Mouse (Mus musculus): Measurements from ENCODE around the gene Gm20388. TPM values are rescaled to one million over a fixed set of nuclear protein-coding genes. Genes with fewer than 3 reads are reported as not detected.

The Gm20388 gene
- total RNA-seq, 2 experiments from 2014 or later, result 4.4 to 7.8 TPM

DNA sequence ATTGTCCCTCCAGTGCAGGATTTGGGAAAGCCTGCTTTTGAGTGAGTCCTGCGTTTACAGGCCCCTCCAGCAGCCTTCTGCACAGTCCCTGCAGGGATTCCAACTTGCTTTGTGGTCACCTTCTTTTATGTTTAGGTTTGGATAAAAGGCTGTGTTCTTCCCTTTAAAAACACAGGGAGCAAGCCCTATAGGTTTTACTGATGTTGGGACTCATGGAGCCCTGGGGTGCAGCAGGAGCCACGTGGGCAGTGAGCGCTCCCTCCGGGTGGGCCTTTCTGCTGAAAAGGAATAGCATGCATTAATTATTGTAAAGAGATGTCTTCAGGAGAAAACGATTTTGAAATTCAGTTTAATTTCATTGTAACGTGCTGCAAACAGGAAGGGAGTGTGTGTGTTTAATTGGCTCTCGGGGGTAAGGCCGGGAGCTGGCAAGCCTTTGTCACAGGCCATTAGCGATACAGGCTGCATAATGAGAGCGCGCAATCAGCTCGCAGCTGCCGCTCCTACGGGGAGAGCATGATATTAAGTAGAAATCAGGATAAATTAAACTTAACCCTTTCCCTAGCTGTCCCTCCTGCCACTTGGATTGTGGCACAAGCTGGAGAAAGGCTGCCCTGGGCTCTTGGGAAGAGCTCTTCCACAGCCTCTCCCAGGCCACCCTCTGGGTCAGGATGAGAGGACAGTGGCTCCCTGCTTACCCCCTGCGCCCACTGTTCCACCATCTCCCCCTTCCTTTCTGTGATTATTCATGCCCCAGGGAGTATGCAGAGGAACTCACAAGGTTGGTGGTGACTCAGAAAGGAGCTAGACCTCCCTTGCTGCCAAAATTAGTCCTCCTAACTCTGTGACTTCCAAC lies 2893.5 kb downstream of the Gm20388 start:
- DNase-seq (ENCODE audit: low spot score in 2 of 2), result no peak

DNA sequence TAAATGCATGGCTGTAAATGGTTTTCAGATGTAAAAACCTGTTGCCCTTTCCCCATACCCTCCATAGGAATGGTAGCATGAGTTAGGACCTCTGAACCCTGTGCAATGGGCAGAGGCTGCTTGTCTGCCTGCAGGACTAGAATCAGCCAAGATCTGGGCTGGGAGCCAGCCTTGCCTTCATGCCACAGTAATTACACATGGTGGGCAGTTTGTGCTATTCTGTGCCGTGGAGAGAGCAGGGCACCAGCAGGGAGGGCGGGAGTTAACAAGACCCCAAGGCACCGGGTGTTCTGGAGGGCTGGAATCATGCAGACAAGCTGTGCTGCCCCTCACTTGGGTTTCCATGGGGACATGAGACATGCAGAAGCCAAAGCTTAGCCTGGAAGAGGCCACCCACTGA lies 2894.7 kb downstream of the Gm20388 start:
- DNase-seq (ENCODE audit: low spot score in 2 of 2), result peak; percentile 34 to 40

DNA sequence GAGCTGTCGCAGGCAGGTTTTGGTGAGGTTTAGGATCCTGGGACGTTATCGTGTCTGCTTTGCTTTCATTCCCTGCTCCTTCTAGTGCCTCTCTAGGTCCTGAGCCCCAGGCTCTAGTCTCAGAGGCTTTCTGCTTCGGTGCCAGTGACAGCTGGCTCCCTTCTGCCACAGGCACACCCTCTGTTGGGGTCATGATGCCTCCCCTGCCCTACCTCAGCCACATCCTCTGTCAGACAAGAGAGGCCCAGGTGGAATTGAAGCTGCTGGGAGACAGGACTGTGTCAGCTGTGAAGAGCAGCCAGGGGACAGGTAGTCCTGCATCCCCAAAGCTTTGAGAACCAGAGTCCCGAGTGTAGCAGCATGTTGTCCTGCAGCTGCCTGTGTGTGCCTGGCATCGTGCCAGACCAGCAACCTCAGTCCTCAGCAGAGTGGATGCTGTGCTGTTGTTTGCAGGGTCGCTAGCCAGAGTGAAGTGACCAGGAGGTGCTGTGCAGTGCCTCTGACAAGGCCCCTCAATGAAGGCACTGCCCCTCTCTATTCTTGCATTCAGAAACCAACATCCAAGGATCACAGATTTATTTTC lies 2896.4 kb downstream of the Gm20388 start:
- no peak for DNase-seq (ENCODE audit: low spot score in 2 of 2)

DNA sequence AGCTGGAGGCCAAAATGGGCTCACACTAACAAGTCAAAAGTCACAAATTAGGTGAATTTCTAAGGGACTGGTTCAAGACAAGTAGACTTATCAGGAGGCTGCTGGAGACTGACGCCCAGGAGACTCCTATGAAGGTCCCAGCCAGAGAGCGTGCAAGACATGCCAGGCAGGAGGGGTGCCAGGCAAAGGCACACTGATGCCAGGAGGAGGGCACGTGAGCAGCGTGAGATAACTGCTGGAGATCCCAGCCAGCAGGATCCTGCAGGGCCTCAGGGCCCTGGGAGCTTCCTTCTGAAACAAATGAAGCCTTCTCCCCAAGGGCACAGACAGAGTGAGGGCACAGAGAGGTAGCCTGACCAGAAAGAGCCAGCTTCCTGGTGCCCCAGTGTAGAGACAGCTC lies 2897.3 kb downstream of the Gm20388 start:
- DNase-seq (ENCODE audit: low spot score in 2 of 2), result no peak

DNA sequence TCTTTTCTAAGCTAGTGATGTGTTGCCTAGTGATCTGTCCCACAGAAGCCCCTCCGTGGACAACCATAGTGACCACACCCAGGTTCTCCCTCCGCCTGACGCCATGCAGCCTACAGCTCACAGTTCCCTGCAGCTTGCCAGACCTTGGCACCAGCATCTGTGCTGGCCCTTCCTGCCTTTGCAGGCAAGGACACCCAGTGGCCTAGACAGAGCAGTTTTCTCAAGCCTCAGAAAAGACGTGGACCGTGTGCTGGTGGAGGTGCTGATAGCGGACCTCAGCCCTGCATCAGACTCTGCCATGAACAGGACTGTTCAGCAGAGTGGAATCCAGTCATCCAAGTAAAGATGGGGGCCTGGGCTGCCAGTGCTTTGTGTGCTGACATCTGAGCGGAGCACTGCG lies 2899.7 kb downstream of the Gm20388 start:
- no peak for DNase-seq (ENCODE audit: low spot score in 2 of 2)

DNA sequence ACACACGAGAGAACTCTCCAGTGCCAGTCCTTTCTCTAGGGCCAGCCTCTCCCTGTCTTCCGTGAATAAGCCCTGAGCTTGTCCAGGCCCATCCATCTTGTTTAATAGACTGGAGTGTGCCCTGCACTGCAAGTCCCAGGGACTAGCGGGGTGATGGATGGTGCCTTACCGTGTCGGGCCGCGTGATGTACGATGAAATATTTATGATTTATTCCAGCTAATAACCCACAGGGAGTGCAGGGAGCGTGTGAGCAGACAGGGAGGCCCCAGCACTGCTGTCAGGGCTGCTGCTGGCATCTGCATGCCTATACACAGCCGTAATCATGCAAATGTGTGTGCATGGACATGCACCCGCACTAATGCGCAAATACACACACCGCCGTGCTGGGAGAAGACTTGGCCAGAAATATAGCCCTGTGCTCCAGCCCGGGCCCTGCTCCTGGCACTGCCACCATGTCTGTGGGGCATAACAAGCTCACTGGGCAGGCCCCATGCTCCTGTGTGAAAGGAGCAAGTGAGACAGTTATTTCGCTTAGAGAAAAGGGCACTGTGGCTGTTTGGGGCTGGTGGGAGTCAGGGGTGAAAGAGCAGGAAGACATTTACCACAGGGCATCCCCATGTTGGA lies 2901.3 kb downstream of the Gm20388 start:
- no peak for DNase-seq (ENCODE audit: low spot score in 2 of 2)

DNA sequence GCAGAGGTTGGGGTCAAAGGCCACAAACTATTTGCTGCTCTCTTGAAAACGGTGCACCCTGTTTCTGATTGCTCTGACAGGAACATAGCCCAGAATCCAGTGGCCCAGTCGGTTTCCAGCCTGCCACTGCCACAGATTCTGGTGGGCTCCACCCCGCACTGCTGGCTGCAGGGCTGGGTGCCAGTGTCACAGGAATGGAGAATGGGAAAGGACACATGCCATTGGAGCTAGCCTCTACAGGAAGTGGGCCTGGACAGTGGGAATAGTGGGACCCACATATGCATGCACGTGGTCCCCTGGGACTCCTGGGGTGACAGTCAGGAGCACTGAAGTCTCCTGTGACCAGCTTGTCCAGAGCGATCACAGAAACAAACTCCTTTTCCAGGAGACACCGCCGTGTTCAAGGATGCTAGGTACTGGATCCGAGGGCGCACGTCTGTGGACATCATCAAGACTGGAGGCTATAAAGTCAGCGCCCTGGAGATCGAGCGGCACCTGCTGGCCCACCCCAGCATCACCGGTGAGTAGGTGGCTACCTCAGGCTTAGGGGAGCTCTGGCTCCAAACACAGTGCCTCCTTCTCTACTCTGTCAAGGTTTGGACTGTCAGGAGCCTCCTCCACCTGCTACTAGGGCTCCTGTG lies 2902.1 kb downstream of the Gm20388 start:
- DNase-seq (ENCODE audit: low spot score in 2 of 2), result no peak

DNA sequence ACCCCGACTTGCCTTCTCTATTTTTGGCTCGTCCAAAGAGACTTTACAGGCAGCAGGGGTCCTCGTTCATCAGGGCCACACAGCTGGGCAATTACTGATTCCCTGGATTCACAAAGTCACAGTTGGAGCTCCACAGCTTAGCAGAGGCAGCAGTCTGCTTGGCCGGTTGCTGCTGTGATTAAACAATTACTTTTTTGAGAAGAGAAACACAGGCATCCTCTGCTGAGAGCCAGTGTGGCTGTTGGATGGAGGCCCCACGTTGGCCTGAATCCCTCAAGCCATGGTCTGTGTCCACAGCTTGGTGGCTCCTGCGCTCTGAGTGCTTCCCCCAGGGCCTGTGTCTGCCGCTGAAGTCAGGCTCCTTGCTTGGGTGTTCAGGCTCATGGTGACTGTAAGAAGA lies 2904.0 kb downstream of the Gm20388 start:
- no peak for DNase-seq (ENCODE audit: low spot score in 2 of 2)

DNA sequence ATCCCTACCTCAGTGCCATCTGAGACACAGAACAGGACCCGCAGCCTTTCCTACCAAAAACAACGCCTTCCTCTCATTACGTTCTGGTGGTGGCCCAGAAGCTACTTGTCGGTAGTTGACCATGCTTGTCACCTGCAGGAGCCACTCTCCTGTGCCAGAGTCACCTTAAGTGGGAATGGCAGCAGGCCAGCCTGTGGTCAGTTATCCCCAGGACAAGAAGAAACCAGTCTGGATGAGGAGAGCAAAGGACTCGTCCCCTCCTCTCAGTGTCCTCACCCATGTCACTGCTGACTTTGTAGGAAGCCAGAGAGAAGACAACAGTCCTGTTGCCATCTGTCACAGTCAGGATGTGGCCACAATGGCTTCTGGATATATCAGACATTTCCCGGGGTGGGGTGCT lies 2906.3 kb downstream of the Gm20388 start:
- DNase-seq (ENCODE audit: low spot score in 2 of 2), result no peak

DNA sequence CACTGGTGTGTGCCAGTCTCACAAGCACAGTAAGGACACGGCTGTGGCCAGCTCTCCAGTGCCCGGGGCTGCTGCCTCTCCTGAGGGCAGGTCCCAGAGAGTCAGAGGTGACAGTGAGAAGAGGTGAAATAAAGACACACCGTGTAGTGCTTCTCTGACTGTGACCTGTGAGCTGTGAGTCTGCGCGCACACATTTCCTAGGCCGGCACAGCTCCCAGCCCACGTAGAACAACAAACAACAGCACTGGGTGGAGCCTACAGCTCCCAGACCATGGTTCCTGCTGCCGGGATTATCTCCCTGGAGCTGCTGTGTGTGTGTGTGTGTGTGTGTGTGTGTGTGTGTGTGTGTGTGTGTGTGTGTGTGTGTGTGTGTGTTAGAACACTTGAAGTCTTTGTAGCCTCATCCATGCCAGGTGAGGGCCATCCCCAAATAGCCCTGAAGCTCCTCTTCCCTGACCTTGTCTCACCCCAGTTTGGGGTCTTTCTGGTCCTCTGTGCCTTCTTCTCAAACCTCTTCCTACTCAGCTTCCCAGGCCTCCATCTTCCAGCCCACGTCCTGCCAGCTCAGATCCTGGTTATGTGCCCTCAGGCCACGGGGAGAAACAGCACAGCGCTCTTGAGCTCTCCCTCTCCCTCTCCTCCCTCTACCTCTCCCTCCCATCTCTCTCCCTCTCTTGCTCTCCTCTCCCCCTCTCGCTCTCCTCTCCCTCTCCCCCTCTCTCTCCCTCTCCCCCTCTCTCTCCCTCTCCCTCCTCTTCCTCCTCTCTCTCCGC lies 2907.3 kb downstream of the Gm20388 start:
- no peak for DNase-seq (ENCODE audit: low spot score in 2 of 2)

DNA sequence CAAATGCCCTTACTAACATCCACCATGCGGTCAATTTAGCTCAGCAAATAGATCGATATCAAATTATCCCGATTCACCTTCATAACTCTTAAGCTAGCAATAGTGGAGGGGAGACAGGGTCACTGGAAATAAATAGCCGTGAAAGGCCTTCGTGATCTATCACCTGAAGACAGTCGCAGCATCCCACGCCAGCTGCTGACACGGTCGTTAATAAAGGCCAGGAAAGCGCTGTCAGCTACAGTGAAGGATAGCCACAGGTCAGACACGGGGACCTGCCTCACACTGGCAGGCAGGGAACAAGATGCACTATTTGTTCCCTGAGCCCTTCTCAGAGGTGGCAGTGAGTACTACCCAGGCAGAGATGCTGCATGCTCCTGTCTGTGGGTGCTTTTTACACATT lies 2909.1 kb downstream of the Gm20388 start:
- no peak for DNase-seq (ENCODE audit: low spot score in 2 of 2)

DNA sequence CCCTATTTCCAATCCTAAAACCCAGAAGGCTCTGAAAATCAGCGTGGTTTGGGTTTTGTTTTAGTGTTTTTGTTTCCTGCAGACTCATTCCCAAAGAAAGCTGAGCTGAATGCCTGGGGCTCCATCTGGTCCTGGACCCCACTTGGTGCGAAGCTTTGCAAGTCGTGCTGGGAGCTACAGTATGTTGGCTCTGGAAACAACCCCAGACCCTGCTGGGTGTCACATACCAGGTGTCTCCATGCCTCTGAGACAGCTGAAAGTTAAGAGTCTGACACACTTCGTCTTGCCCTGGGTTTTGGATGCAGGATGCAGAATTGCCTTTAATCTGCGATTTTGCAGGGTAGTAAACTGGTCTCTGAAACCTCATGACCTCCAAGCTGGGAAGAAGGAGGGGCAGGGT lies 2913.9 kb downstream of the Gm20388 start:
- DNase-seq (ENCODE audit: low spot score in 2 of 2), result no peak

DNA sequence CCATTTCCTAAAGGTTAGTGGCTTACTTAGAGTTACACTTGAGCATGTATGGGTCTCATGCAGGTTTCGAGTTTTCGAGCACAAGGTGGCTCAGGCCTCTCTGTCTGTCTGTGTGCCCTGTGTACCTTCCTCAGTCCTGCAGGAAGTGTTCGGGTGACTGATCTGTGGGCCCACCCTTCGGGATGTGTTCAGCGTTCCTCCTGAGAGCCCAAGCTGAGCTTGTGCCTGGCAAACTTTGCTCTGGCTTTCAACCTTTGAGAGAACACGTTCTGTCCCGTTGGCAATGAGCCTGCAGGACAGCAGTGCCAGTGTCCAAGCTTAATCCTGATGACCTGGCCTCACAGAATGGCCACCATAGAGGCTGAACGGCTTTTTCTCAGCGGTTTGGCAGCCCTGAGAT lies 2914.3 kb downstream of the Gm20388 start:
- no peak for DNase-seq (ENCODE audit: low spot score in 2 of 2)

DNA sequence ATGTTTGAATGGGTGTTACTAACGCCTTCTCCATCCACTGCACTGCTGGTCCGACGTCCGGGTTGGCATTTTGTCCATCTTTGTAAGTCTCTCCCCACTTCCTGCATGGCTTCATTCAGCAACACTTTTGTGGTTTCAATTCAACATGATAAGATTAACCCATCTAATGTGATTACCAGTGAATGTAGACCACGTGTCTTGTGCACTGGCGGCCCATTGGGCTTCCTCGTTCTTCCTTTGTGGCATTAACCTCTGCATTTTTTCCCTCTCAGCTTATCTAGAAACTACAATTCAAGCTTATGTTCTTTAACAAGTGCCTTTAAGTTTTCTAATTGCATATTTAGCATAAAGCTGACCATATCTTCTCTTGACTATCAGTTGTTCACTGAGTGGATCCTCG lies 2914.8 kb downstream of the Gm20388 start:
- DNase-seq (ENCODE audit: low spot score in 2 of 2), result no peak

DNA sequence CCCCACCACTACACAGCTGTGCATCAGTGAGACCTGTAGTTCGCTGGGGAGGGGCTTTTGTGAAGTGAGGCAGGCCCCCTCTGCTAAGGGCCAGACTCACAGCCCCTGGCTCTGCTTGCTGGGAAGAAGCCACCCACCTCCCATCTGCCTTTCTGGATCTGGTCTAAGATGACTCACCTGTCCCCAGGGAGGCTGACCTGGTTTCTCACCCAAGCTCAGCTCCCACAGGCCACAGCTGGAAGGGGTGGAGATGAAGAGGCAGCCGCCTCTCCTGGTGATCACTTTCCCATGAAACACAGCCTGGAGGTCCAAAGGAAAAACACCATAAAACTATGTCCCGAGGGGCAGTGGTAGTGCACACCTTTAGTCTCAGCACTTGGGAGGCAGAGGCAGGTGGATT lies 2918.8 kb downstream of the Gm20388 start:
- no peak for DNase-seq (ENCODE audit: low spot score in 2 of 2)

DNA sequence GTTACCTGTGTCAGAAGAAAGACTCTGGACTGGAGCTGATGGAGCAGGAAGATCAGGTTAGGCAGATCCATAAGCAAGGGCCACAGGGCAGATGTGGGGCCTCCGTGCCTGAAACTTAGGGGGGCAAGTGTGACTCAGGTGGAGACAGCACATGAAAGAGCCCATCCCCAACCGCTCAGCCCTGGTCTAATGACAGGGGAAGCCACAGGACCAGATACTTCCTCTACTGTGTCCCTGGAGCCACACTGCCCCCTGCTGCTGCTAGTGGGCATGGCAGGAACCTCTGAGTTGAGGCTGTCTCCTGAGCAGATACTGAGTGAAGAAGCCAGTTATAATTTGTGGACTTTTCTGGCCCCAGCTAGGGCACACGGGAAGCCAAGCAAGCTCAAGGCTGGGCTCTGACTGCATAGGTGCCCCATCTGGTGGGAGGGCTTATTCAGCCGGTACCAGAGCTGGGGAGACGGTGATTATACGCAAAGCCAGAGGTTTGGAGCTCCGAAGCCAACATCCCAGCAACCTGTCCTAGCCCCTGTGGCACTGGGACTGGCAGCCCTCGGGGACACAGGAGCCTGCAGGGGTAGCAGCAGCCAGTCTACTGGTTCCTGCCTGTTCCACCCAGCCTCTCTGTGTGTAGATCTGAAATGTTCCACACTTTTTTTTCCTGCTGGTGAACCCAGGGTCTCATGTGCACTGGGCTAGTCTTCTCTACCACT lies 2919.9 kb downstream of the Gm20388 start:
- DNase-seq (ENCODE audit: low spot score in 2 of 2), result peak; percentile 92 to 97

DNA sequence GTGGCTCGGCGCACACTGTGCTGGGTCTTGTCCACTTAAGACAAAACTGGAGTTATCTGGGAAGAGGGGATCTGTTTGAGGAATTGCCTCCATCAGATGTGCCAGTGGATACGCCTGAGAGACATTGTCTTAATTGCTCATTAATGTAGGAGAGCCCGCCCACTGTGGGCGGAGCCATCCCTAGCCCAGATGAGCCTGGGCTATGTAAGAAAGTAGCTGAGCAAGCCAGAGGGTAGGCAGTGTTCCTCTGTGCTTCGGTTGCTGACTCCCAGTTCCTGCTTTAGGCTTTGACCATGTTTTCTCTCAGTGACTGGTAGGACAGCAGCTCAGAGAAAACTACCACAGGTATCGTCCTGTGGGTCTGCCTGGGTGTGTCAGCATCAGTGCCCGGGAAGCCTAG lies 2923.8 kb downstream of the Gm20388 start:
- no peak for DNase-seq (ENCODE audit: low spot score in 2 of 2)

DNA sequence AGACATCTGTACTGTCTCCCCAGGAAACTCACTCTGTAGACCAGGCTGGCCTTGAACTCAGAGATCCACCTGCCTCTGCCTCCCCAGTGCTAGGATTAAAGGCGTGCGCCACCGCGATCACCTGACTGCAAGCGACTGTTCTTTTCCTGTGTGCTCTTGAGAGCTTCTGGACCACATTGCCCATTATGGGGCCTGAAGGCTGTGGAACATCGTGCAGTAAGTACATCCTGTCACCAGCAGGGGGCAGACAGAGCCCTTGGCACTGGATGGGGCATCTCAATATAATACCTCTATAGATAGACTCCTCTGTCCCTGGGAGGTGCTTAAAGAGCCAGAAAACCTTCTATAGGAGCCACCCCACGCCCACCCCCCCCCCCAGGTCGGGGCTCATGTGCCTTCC lies 2924.3 kb downstream of the Gm20388 start:
- DNase-seq (ENCODE audit: low spot score in 2 of 2), result peak; percentile 79

DNA sequence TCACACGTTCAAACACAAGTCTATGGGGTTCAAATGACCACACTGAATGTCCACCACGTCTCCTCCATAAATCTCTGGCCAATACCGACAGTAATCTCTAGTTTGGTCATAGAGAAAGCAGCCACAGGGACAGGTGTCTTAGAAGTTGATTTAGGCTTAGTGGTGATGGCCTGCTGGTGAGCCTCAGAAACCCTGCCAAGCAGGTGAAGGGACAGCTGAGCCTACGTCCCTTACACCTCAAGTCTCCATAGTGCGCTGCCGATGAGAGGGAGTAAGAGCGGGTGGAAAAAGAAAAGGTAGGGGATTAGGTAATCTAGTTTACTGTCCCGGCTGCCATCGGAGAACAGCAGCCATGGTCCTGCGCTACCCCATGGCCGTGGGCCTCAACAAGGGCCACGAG lies 2925.6 kb downstream of the Gm20388 start:
- no peak for DNase-seq (ENCODE audit: low spot score in 2 of 2)

DNA sequence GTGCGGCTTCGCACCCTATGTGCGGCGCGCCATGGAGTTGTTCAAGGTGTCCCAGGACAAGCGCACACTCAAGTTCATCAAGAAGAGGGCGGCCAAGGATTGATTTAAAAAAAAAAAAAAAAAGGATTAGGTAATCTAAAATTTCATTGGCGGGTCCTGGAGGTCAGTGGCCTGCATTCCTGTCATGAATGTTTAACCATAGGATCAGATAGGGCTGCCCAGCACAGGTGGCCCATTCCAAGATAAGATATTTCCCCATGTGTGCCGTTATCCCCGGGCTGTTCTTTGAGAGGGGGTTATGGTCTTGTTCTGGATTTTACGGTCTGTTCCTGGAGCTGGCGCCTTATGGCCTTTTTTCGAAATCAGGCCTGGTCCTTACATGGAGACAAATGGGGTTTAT lies 2926.1 kb downstream of the Gm20388 start:
- DNase-seq (ENCODE audit: low spot score in 2 of 2), result no peak

DNA sequence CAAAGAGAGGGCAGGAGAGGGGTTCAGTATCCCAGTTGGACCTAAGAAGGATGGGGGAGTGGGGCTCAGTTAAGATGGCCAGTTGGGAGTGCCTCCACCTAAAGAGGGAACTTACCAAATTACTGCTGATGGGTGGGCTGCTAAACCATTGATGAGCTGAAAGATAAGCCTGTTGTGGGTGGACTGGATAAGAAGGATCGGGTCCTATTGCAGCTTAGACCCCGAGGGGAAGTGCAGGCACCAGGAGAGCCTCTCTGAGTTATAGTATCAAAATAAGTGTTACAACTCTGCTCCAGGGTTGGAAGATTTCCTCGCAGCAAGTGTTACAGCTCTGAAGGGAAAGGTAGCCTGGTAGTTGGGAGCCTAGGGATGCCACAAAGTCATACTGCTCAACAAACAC lies 2933.5 kb downstream of the Gm20388 start:
- no peak for DNase-seq (ENCODE audit: low spot score in 2 of 2)
